Mouse (Mus musculus) MEL (cell line): ENCODE results near the gene Ndufs4.
"Not testable (repeated sequence)": the region's sequence is repeated elsewhere in the genome, so short reads cannot be mapped to it uniquely, and the experiment has no call there.

ENCODE experiments used
- CTCF ChIP-seq, 3 experiments: IDR thresholded peaks in 2 of 3; conservative IDR thresholded peaks in 1 of 3; 2 replicates each; pipeline ENCODE4 v1.5.1; 2011 to 2012; ENCODE audit warnings: low read length in 3 of 3, low read depth in 2 of 3, mild to moderate bottlenecking in 2 of 3, improper control_type of control experiment in 1 of 3, inconsistent platforms in 1 of 3, mixed read lengths in 1 of 3, moderate library complexity in 1 of 3; ENCODE audit not compliant: control insufficient read depth in 1 of 3, insufficient read depth in 1 of 3, poor library complexity in 1 of 3, severe bottlenecking in 1 of 3
- E2F4 ChIP-seq: IDR thresholded peaks from 2 replicates; pipeline ENCODE4 v1.6.1; 2011; ENCODE audit warnings: low read depth, low read length, improper control_type of control experiment, borderline replicate concordance
- EP300 ChIP-seq, 2 experiments: IDR thresholded peaks; 2 replicates each; pipeline ENCODE4 v1.6.1; 2011; ENCODE audit warnings: improper control_type of control experiment in 2 of 2, low read length in 2 of 2, low read depth in 1 of 2, mild to moderate bottlenecking in 1 of 2
- GATA1 ChIP-seq: IDR thresholded peaks from 2 replicates; pipeline ENCODE4 v1.6.1; 2011; ENCODE audit warnings: low read depth, low read length, improper control_type of control experiment
- KAT2A ChIP-seq: conservative IDR thresholded peaks from 2 replicates; pipeline ENCODE4 v1.6.1; 2012; ENCODE audit warnings: low read depth, low read length, improper control_type of control experiment, inconsistent platforms
- POLR2A ChIP-seq, 2 experiments: IDR thresholded peaks; 2 replicates each; pipeline ENCODE4 v1.6.1; 2011 to 2012; ENCODE audit warnings: low read length in 2 of 2, mild to moderate bottlenecking in 2 of 2, control low read depth in 1 of 2, improper control_type of control experiment in 1 of 2, low read depth in 1 of 2, moderate library complexity in 1 of 2; ENCODE audit not compliant: control insufficient read depth in 1 of 2, insufficient read depth in 1 of 2, poor library complexity in 1 of 2
- RCOR1 ChIP-seq: IDR thresholded peaks from 2 replicates; pipeline ENCODE4 v1.6.1; 2012; ENCODE audit warnings: low read depth, mild to moderate bottlenecking, inconsistent platforms, low read length, improper control_type of control experiment
- SIN3A ChIP-seq: IDR thresholded peaks from 2 replicates; pipeline ENCODE4 v1.6.1; 2012; ENCODE audit warnings: low read length, improper control_type of control experiment, inconsistent platforms
- USF1 ChIP-seq: IDR thresholded peaks from 2 replicates; pipeline ENCODE4 v1.6.1; 2014; ENCODE audit warnings: low read depth, mild to moderate bottlenecking, inconsistent platforms, low read length, improper control_type of control experiment, moderate library complexity

- TF ChIP-seq POLR2A (IDR thresholded peaks at IDR 0.05; ENCODE audit: control insufficient read depth in 1 of 2, insufficient read depth in 1 of 2, low read depth in 1 of 2, low read length in 2 of 2, poor library complexity in 1 of 2); USF1; CTCF (IDR thresholded peaks at IDR 0.05 in 2 of 3, conservative IDR thresholded peaks at IDR 0.05 in 1 of 3; ENCODE audit: control insufficient read depth in 1 of 3, insufficient read depth in 1 of 3, low read depth in 2 of 3, low read length in 3 of 3, poor library complexity in 1 of 3, severe bottlenecking in 1 of 3); E2F4; EP300 (IDR thresholded peaks at IDR 0.05; ENCODE audit: low read depth in 1 of 2, low read length in 2 of 2); RCOR1; KAT2A; GATA1; SIN3A: not testable (repeated sequence)
Measured at GRCm38 (mm10) chr13:114278690-114279089, 109.4 kb downstream of the Ndufs4 start.
